Mouse (Mus musculus): ENCODE results near the gene 3110021N24Rik. TPM values are rescaled to one million over a fixed set of nuclear protein-coding genes. Genes with fewer than 3 reads are reported as not detected.

3110021N24Rik gene
- polyA plus RNA-seq, 1 experiment from 2014 or later, result 0.50 TPM

GRCm38 (mm10) chr4:108826643-108827042 lies 107.2 kb downstream of the 3110021N24Rik start:
- Histone ChIP-seq H3K36me3 (ENCODE audit: insufficient read depth, low read length) (peaks cover 51% of the 10 kb centered on the region), H3K4me2 (replicated peaks; ENCODE audit: low read depth, low read length) (no peak overlapping the region), H3K27me3 (ENCODE audit: insufficient read depth, low read length) (no peaks in the 10 kb centered on the region), H3K9me3 (ENCODE audit: low read length) (no peaks in the 10 kb centered on the region), H3K9ac (replicated peaks; ENCODE audit: low read length) (no peak overlapping the region), H3K4me3 (ENCODE audit: low read length) (no peak overlapping the region), H3K4me1 (ENCODE audit: insufficient read depth, low read length) (peaks cover 6% of the 10 kb centered on the region; the same call in 1 of the 2 replicates), H3K27ac (ENCODE audit: low read length) (no peak overlapping the region)
- no peak for ATAC-seq (ENCODE audit: low FRiP score, low TSS enrichment)
- WGBS, result 91% methylated on average over 2 of the region's 2 CpGs

GRCm38 (mm10) chr4:108830698-108831097 lies 111.2 kb downstream of the 3110021N24Rik start:
- no peak overlapping the region for H3K9ac ChIP-seq (replicated peaks; ENCODE audit: low read length)
- no peak overlapping the region for H3K4me2 ChIP-seq (replicated peaks; ENCODE audit: low read depth, low read length)
- H3K27me3 ChIP-seq (ENCODE audit: insufficient read depth, low read length), result no peaks in the 10 kb centered on the region
- no peak overlapping the region for H3K4me3 ChIP-seq (ENCODE audit: low read length)
- 93% methylated on average over 1 of the region's 1 CpGs for WGBS
- H3K36me3 ChIP-seq (ENCODE audit: insufficient read depth, low read length), result peaks cover 23% of the 10 kb centered on the region
- no peak overlapping the region for H3K27ac ChIP-seq (ENCODE audit: low read length)
- no peaks in the 10 kb centered on the region for H3K9me3 ChIP-seq (ENCODE audit: low read length)
- H3K4me1 ChIP-seq (ENCODE audit: insufficient read depth, low read length), result peaks cover 19% of the 10 kb centered on the region
- no peak for ATAC-seq (ENCODE audit: low FRiP score, low TSS enrichment)

Other genes with a start within 250 kb of the 3110021N24Rik start
- gene Prpf38a, start 140.3 kb upstream of the 3110021N24Rik start, polyA plus RNA-seq (2015; fragmentation: Nextera tagmentation; extraction: Ambion mirVana), result 91.6 and 93.9 TPM in 2 replicates
- gene Orc1, start 140.2 kb upstream of the 3110021N24Rik start, polyA plus RNA-seq (2015; fragmentation: Nextera tagmentation; extraction: Ambion mirVana), result 9.7 and 10.4 TPM in 2 replicates
- gene Cc2d1b, start 99.7 kb upstream of the 3110021N24Rik start, polyA plus RNA-seq (2015; fragmentation: Nextera tagmentation; extraction: Ambion mirVana), result 33.7 and 34.0 TPM in 2 replicates
- 2.8 and 3.4 TPM in 2 replicates for gene Zfyve9, start 61.1 kb downstream of the 3110021N24Rik start, polyA plus RNA-seq (2015; fragmentation: Nextera tagmentation; extraction: Ambion mirVana)
- 139 and 146 TPM in 2 replicates for gene Btf3l4, start 114.0 kb downstream of the 3110021N24Rik start, polyA plus RNA-seq (2015; fragmentation: Nextera tagmentation; extraction: Ambion mirVana)
- 104 and 108 TPM in 2 replicates for gene Txndc12, start 115.0 kb downstream of the 3110021N24Rik start, polyA plus RNA-seq (2015; fragmentation: Nextera tagmentation; extraction: Ambion mirVana)
- gene Kti12, start 128.1 kb downstream of the 3110021N24Rik start, polyA plus RNA-seq (2015; fragmentation: Nextera tagmentation; extraction: Ambion mirVana), result 65.4 and 67.5 TPM in 2 replicates
- 1.1 and 1.4 TPM in 2 replicates for gene A730015C16Rik, start 129.0 kb downstream of the 3110021N24Rik start, polyA plus RNA-seq (2015; fragmentation: Nextera tagmentation; extraction: Ambion mirVana)
- gene Rab3b, start 159.4 kb downstream of the 3110021N24Rik start, polyA plus RNA-seq (2015; fragmentation: Nextera tagmentation; extraction: Ambion mirVana), result 23.9 and 26.9 TPM in 2 replicates